Mouse (Mus musculus) brain, embryonic 18.5 days (tissue): ENCODE results near the gene Mov10l1.

Experiments
- DNase-seq: peaks from one replicate; pipeline ENCODE4 v3.0.0-alpha.2; 2012; ENCODE audit warnings: low read depth, low spot score

Gene Mov10l1

GRCm38 (mm10) chr15:89016722-89017121 lies 34.0 kb downstream of the Mov10l1 start:
- DNase-seq, result no peak

- DNase-seq, result no peak
Measured at GRCm38 (mm10) chr15:89020085-89020484, 37.4 kb downstream of the Mov10l1 start.

- no peak for DNase-seq
Measured at GRCm38 (mm10) chr15:89020492-89020891, 37.8 kb downstream of the Mov10l1 start.

- DNase-seq, result no peak
Measured at GRCm38 (mm10) chr15:89044381-89044780, 61.7 kb downstream of the Mov10l1 start.

- DNase-seq, result no peak
Measured at GRCm38 (mm10) chr15:89046356-89046755, 63.6 kb downstream of the Mov10l1 start.

GRCm38 (mm10) chr15:89054666-89055065 lies 72.0 kb downstream of the Mov10l1 start:
- DNase-seq, result no peak

- DNase-seq, result no peak
Measured at GRCm38 (mm10) chr15:89058736-89059135, 76.0 kb downstream of the Mov10l1 start.

- DNase-seq, result no peak
Measured at GRCm38 (mm10) chr15:89059161-89059931, 76.6 kb downstream of the Mov10l1 start, which contains the start of gene Panx2. TSS of gene Panx2 (plus strand) at chr15:89059734.

- no peak for DNase-seq
Measured at GRCm38 (mm10) chr15:89060032-89060681, 77.4 kb downstream of the Mov10l1 start.

GRCm38 (mm10) chr15:89060811-89061460 lies 78.2 kb downstream of the Mov10l1 start:
- no peak for DNase-seq

GRCm38 (mm10) chr15:89061761-89062517 lies 79.2 kb downstream of the Mov10l1 start:
- DNase-seq, result no peak

- no peak for DNase-seq
Measured at GRCm38 (mm10) chr15:89062518-89062910, 79.8 kb downstream of the Mov10l1 start.

- DNase-seq, result no peak
Measured at GRCm38 (mm10) chr15:89063001-89063400, 80.3 kb downstream of the Mov10l1 start.

GRCm38 (mm10) chr15:89063536-89063935 lies 80.8 kb downstream of the Mov10l1 start:
- DNase-seq, result no peak

- no peak for DNase-seq
Measured at GRCm38 (mm10) chr15:89064891-89065290, 82.2 kb downstream of the Mov10l1 start.

- no peak for DNase-seq
Measured at GRCm38 (mm10) chr15:89067609-89068008, 84.9 kb downstream of the Mov10l1 start.

GRCm38 (mm10) chr15:89068226-89068625 lies 85.5 kb downstream of the Mov10l1 start:
- no peak for DNase-seq

- no peak for DNase-seq
Measured at GRCm38 (mm10) chr15:89069336-89069840, 86.7 kb downstream of the Mov10l1 start.

GRCm38 (mm10) chr15:89070606-89071005 lies 87.9 kb downstream of the Mov10l1 start:
- no peak for DNase-seq

- no peak for DNase-seq
Measured at GRCm38 (mm10) chr15:89073993-89074603, 91.4 kb downstream of the Mov10l1 start.
